Mouse (Mus musculus): Measurements from ENCODE around the gene Sema4b. TPM values are rescaled to one million over a fixed set of nuclear protein-coding genes. Genes with fewer than 3 reads are reported as not detected.

Gene Sema4b
- polyA plus RNA-seq, 1 experiment from 2014 or later, result 12.2 TPM

GRCm38 (mm10) chr7:80205705-80206589 is 19.3 kb downstream of the Sema4b start:
- Histone ChIP-seq H3K36me3 (peaks cover 7% of the 10 kb centered on the region), H3K27ac (no peak overlapping the region), H3K9me3 (no peaks in the 10 kb centered on the region)

GRCm38 (mm10) chr7:80207314-80207731 is 20.7 kb downstream of the Sema4b start:
- no peak overlapping the region for H3K9ac ChIP-seq (replicated peaks)
- no peaks in the 10 kb centered on the region for H3K27me3 ChIP-seq
- no peak overlapping the region for H3K4me3 ChIP-seq (replicated peaks)
- H3K9me3 ChIP-seq, result no peaks in the 10 kb centered on the region
- H3K36me3 ChIP-seq, result peaks cover 7% of the 10 kb centered on the region
- peaks cover 32% of the 10 kb centered on the region for H3K4me1 ChIP-seq (replicated peaks)
- ATAC-seq (ENCODE audit: insufficient number of reproducible peaks, insufficient read depth, low FRiP score, low TSS enrichment, low read depth), result no peak
- no peak overlapping the region for H3K4me2 ChIP-seq
- 57% methylated on average over 3 of the region's 3 CpGs for WGBS
- peak overlapping the region; percentile 50; the same call in 1 of the 2 replicates for H3K27ac ChIP-seq

More at GRCm38 (mm10) chr7:80205705-80206589, 19.3 kb downstream of the Sema4b start:
- 84% methylated on average over 12 of the region's 12 CpGs for WGBS
- Histone ChIP-seq H3K4me1 (replicated peaks) (peaks cover 42% of the 10 kb centered on the region), H3K4me2 (no peak overlapping the region), H3K27me3 (no peaks in the 10 kb centered on the region), H3K9ac (replicated peaks) (no peak overlapping the region), H3K4me3 (replicated peaks) (no peak overlapping the region)
- no peak for ATAC-seq (ENCODE audit: insufficient number of reproducible peaks, insufficient read depth, low FRiP score, low TSS enrichment, low read depth)

- ATAC-seq (ENCODE audit: insufficient number of reproducible peaks, insufficient read depth, low FRiP score, low TSS enrichment, low read depth), result no peak
- 81% methylated on average over 18 of the region's 18 CpGs for WGBS
- Histone ChIP-seq H3K9me3 (no peaks in the 10 kb centered on the region), H3K4me1 (replicated peaks) (peaks cover 32% of the 10 kb centered on the region), H3K27ac (peak overlapping the region; percentile 50; the same call in 1 of the 2 replicates), H3K4me3 (replicated peaks) (no peak overlapping the region), H3K27me3 (no peaks in the 10 kb centered on the region), H3K4me2 (no peak overlapping the region), H3K36me3 (peaks cover 13% of the 10 kb centered on the region), H3K9ac (replicated peaks) (no peak overlapping the region)
Measured at GRCm38 (mm10) chr7:80208026-80208642, 21.5 kb downstream of the Sema4b start.

GRCm38 (mm10) chr7:80208738-80209430 is 22.2 kb downstream of the Sema4b start:
- H3K9me3 ChIP-seq, result no peaks in the 10 kb centered on the region
- H3K27me3 ChIP-seq, result no peaks in the 10 kb centered on the region
- ATAC-seq (ENCODE audit: insufficient number of reproducible peaks, insufficient read depth, low FRiP score, low TSS enrichment, low read depth), result no peak
- H3K4me1 ChIP-seq (replicated peaks), result peaks cover 32% of the 10 kb centered on the region
- no peak overlapping the region for H3K4me2 ChIP-seq
- H3K36me3 ChIP-seq, result peaks cover 19% of the 10 kb centered on the region
- H3K27ac ChIP-seq, result no peak overlapping the region; the same call in 1 of the 2 replicates
- H3K9ac ChIP-seq (replicated peaks), result no peak overlapping the region
- no peak overlapping the region for H3K4me3 ChIP-seq (replicated peaks)
- WGBS, result 80% methylated on average over 10 of the region's 10 CpGs

- H3K4me1 ChIP-seq (replicated peaks), result peaks cover 32% of the 10 kb centered on the region
- H3K27me3 ChIP-seq, result no peaks in the 10 kb centered on the region
- WGBS, result 75% methylated on average over 6 of the region's 6 CpGs
- peaks cover 19% of the 10 kb centered on the region for H3K36me3 ChIP-seq
- ATAC-seq (ENCODE audit: insufficient number of reproducible peaks, insufficient read depth, low FRiP score, low TSS enrichment, low read depth), result no peak
- H3K4me2 ChIP-seq, result no peak overlapping the region
- H3K4me3 ChIP-seq (replicated peaks), result no peak overlapping the region
- no peaks in the 10 kb centered on the region for H3K9me3 ChIP-seq
- H3K9ac ChIP-seq (replicated peaks), result no peak overlapping the region; the same call in 1 of the 2 replicates
- no peak overlapping the region for H3K27ac ChIP-seq
Measured at GRCm38 (mm10) chr7:80209669-80210068, 23.0 kb downstream of the Sema4b start.

GRCm38 (mm10) chr7:80210982-80211381 is 24.3 kb downstream of the Sema4b start:
- no peaks in the 10 kb centered on the region for H3K27me3 ChIP-seq
- H3K27ac ChIP-seq, result no peak overlapping the region
- no peaks in the 10 kb centered on the region for H3K9me3 ChIP-seq
- peaks cover 32% of the 10 kb centered on the region for H3K4me1 ChIP-seq (replicated peaks)
- no peak overlapping the region for H3K4me3 ChIP-seq (replicated peaks)
- H3K4me2 ChIP-seq, result no peak overlapping the region
- no peak for ATAC-seq (ENCODE audit: insufficient number of reproducible peaks, insufficient read depth, low FRiP score, low TSS enrichment, low read depth)
- 82% methylated on average over 4 of the region's 4 CpGs for WGBS
- H3K36me3 ChIP-seq, result peaks cover 21% of the 10 kb centered on the region
- no peak overlapping the region for H3K9ac ChIP-seq (replicated peaks)

GRCm38 (mm10) chr7:80213604-80214003 is 27.0 kb downstream of the Sema4b start:
- H3K9me3 ChIP-seq, result no peaks in the 10 kb centered on the region
- H3K36me3 ChIP-seq, result peaks cover 47% of the 10 kb centered on the region
- no peak overlapping the region for H3K4me3 ChIP-seq (replicated peaks)
- H3K4me1 ChIP-seq (replicated peaks), result peaks cover 10% of the 10 kb centered on the region; the same call in 1 of the 2 replicates
- H3K9ac ChIP-seq (replicated peaks), result no peak overlapping the region
- no peak overlapping the region for H3K4me2 ChIP-seq
- WGBS, result 91% methylated on average over 7 of the region's 7 CpGs
- no peak for ATAC-seq (ENCODE audit: insufficient number of reproducible peaks, insufficient read depth, low FRiP score, low TSS enrichment, low read depth)
- no peaks in the 10 kb centered on the region for H3K27me3 ChIP-seq
- H3K27ac ChIP-seq, result no peak overlapping the region

- Histone ChIP-seq H3K9me3 (no peaks in the 10 kb centered on the region), H3K4me1 (replicated peaks) (peaks cover 4% of the 10 kb centered on the region; the same call in 1 of the 2 replicates), H3K4me2 (no peak overlapping the region), H3K27ac (no peak overlapping the region; the same call in 1 of the 2 replicates), H3K4me3 (replicated peaks) (no peak overlapping the region), H3K36me3 (peaks cover 55% of the 10 kb centered on the region), H3K27me3 (no peaks in the 10 kb centered on the region), H3K9ac (replicated peaks) (0 out of 2 replicates have a peak overlapping the region, but pooled peaks have one; percentile 32)
- 76% methylated on average over 8 of the region's 8 CpGs for WGBS
- no peak for ATAC-seq (ENCODE audit: insufficient number of reproducible peaks, insufficient read depth, low FRiP score, low TSS enrichment, low read depth)
Measured at GRCm38 (mm10) chr7:80214459-80214858, 27.8 kb downstream of the Sema4b start.

GRCm38 (mm10) chr7:80215398-80215797 is 28.8 kb downstream of the Sema4b start:
- H3K9ac ChIP-seq (replicated peaks), result 0 out of 2 replicates have a peak overlapping the region, but pooled peaks have one; percentile 23
- WGBS, result 24% methylated on average over 4 of the region's 4 CpGs

GRCm38 (mm10) chr7:80216566-80216965 is 29.9 kb downstream of the Sema4b start:
- WGBS, result 78% methylated on average over 8 of the region's 8 CpGs
- Histone ChIP-seq H3K4me3 (replicated peaks) (no peak overlapping the region), H3K4me1 (replicated peaks) (no peaks in the 10 kb centered on the region), H3K4me2 (no peak overlapping the region), H3K27me3 (no peaks in the 10 kb centered on the region), H3K9me3 (no peaks in the 10 kb centered on the region), H3K36me3 (peaks cover 76% of the 10 kb centered on the region), H3K9ac (replicated peaks) (no peak overlapping the region), H3K27ac (no peak overlapping the region)
- no peak for ATAC-seq (ENCODE audit: insufficient number of reproducible peaks, insufficient read depth, low FRiP score, low TSS enrichment, low read depth)

More at GRCm38 (mm10) chr7:80215398-80215797, 28.8 kb downstream of the Sema4b start:
- no peaks in the 10 kb centered on the region for H3K9me3 ChIP-seq
- H3K4me3 ChIP-seq (replicated peaks), result no peak overlapping the region
- H3K4me1 ChIP-seq (replicated peaks), result no peaks in the 10 kb centered on the region
- peak overlapping the region; percentile 70; the same call in 1 of the 2 replicates for H3K27ac ChIP-seq
- H3K4me2 ChIP-seq, result no peak overlapping the region
- peaks cover 65% of the 10 kb centered on the region for H3K36me3 ChIP-seq
- no peaks in the 10 kb centered on the region for H3K27me3 ChIP-seq
- peak; percentile 40; the same call in 1 of the 2 replicates for ATAC-seq (ENCODE audit: insufficient number of reproducible peaks, insufficient read depth, low FRiP score, low TSS enrichment, low read depth)

GRCm38 (mm10) chr7:80218666-80219065 is 32.0 kb downstream of the Sema4b start:
- H3K4me3 ChIP-seq (replicated peaks), result no peak overlapping the region
- H3K4me2 ChIP-seq, result no peak overlapping the region
- peaks cover 79% of the 10 kb centered on the region for H3K36me3 ChIP-seq
- no peaks in the 10 kb centered on the region for H3K27me3 ChIP-seq
- H3K9ac ChIP-seq (replicated peaks), result no peak overlapping the region
- no peak for ATAC-seq (ENCODE audit: insufficient number of reproducible peaks, insufficient read depth, low FRiP score, low TSS enrichment, low read depth)
- H3K27ac ChIP-seq, result no peak overlapping the region
- H3K4me1 ChIP-seq (replicated peaks), result no peaks in the 10 kb centered on the region
- WGBS, result 89% methylated on average over 9 of the region's 9 CpGs
- no peaks in the 10 kb centered on the region for H3K9me3 ChIP-seq

All from limb, embryonic 12.5 days (tissue).